Mouse (Mus musculus): ENCODE measurements around the gene Mrpl20.

DNA sequence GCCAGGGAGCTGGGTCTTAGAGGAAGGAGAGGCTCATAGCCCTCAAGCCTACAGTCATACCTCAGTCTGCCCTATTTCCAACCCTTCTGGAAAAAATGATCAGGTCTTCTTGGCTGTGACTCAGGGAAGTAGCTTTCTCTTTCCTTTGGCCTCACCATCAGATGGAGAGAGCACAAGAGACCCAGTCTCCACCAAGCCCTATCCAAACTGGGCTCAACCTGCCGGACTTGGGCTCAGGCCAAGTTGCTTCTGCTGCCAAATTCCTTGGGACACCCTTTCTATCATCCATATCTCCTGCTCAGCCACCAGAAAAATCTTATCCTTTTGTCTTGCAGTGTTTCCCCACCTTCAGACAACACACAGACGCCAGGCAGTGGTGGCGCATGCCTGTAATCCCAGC, 26.8 kb upstream of the Mrpl20 start:
- no peak for TF ChIP-seq CTCF (IDR thresholded peaks at IDR 0.05)
- no peak for TF ChIP-seq EP300 (IDR thresholded peaks at IDR 0.05)

All from lung, postnatal 0 days (tissue).